Mouse (Mus musculus): ENCODE data around the gene Tnfrsf25.

- TF ChIP-seq ZC3H11A (IDR thresholded peaks at IDR 0.05; ENCODE audit: low read depth, low read length), result no peak
- no peak for TF ChIP-seq POLR2A (IDR thresholded peaks at IDR 0.05; ENCODE audit: low read depth, low read length)
Observed at GRCm38 (mm10) chr4:152151966-152152544, 36.3 kb downstream of the Tnfrsf25 start, which contains the start of gene Espn.
